Mouse (Mus musculus): Measurements from ENCODE around the gene Atxn7.

The Atxn7 gene

GRCm38 (mm10) chr14:14120230-14121096, 159.2 kb downstream of the Atxn7 start, which contains the start of gene Psmd6:
Psmd6 (minus strand) TSS chr14:14120984.
- peak; percentile 90 for DNase-seq (ENCODE audit: low spot score)
